Mouse (Mus musculus): Measurements from ENCODE around the gene Kiss1r.

The Kiss1r gene

GRCm38 (mm10) chr10:79912412-79912811, 4.4 kb upstream of the Kiss1r start:
- CTCF ChIA-PET: interaction anchor here in 2 of 4 experiments (0.6 to 1.1 kb wide), 4 partner anchors 19 to 314 kb away, joined by 3 to 6 read pairs (median 3); partner anchors contain the start of gene Mum1 (in 1 of the 2)
- POLR2A ChIA-PET: interaction anchor here in 2 of 4 experiments (0.6 to 1.4 kb wide), 5 partner anchors 9 to 74 kb away, joined by 3 to 4 read pairs (median 3); partner anchors contain the start of gene R3hdm4 (in 1 of the 2)

GRCm38 (mm10) chr10:79914131-79914947, 2.4 kb upstream of the Kiss1r start:
- CTCF ChIA-PET: interaction anchor here in 2 of 4 experiments (0.5 to 1.1 kb wide), 5 partner anchors 11 to 407 kb away, joined by 3 read pairs; no protein-coding TSS in a partner anchor
- POLR2A ChIA-PET: interaction anchor here (0.5 to 1.6 kb wide), 12 partner anchors 9 to 281 kb away, joined by 3 to 9 read pairs (median 3); partner anchors contain the start of gene Tmem259 (in 1 of the 4)

GRCm38 (mm10) chr10:79914948-79915596, 1.7 kb upstream of the Kiss1r start:
- ChIA-PET POLR2A (interaction anchor here (0.6 to 1.6 kb wide), 5 partner anchors 17 to 253 kb away, joined by 3 to 9 read pairs (median 3); no protein-coding TSS in a partner anchor), CTCF (interaction anchor here in 3 of 4 experiments (0.6 to 1.1 kb wide), 4 partner anchors 11 to 157 kb away, joined by 3 read pairs; no protein-coding TSS in a partner anchor)

GRCm38 (mm10) chr10:79916081-79916480, 690 bp upstream of the Kiss1r start:
- POLR2A ChIA-PET: interaction anchor here in 3 of 4 experiments (0.7 to 4.0 kb wide), 6 partner anchors 8 to 136 kb away, joined by 3 to 30 read pairs (median 3); partner anchors contain the start of gene Med16 (in 1 of the 3)
- CTCF ChIA-PET: interaction anchor here in 2 of 4 experiments (0.6 to 1.4 kb wide), 3 partner anchors 12 to 388 kb away, joined by 3 read pairs; no protein-coding TSS in a partner anchor

GRCm38 (mm10) chr10:79917532-79918100, 845 bp downstream of the Kiss1r start:
- ChIA-PET POLR2A (interaction anchor here (0.6 to 4.0 kb wide), 19 partner anchors 9 to 251 kb away, joined by 3 to 30 read pairs (median 4); partner anchors contain the start of genes Med16 (in 4 of the 4), Ptbp1 (in 1 of the 4) and Wdr18 (in 1 of the 4)), CTCF (interaction anchor here in 3 of 4 experiments (0.5 to 1.6 kb wide), 8 partner anchors 9 to 433 kb away, joined by 3 to 4 read pairs (median 3); partner anchors contain the start of genes Arid3a (in 1 of the 3), Plppr3 (in 1 of the 3), Prtn3 (in 1 of the 3) and Wdr18 (in 1 of the 3))

- POLR2A ChIA-PET: interaction anchor here (0.5 to 4.0 kb wide), 9 partner anchors 10 to 250 kb away, joined by 3 to 30 read pairs (median 4); partner anchors contain the start of genes Med16 (in 3 of the 4), Ptbp1 (in 1 of the 4) and Stk11 (in 1 of the 4)
Observed at GRCm38 (mm10) chr10:79918231-79919078, 1.7 kb downstream of the Kiss1r start.

GRCm38 (mm10) chr10:79919251-79919849, 2.6 kb downstream of the Kiss1r start:
- ChIA-PET CTCF (interaction anchor here in 1 of 4 experiments (0.8 to 1.0 kb wide), 2 partner anchors 37 to 245 kb away, joined by 3 read pairs; no protein-coding TSS in a partner anchor), POLR2A (interaction anchor here in 3 of 4 experiments (0.5 to 5.0 kb wide), 8 partner anchors 11 to 249 kb away, joined by 3 to 30 read pairs (median 5); partner anchors contain the start of genes Med16 (in 2 of the 3) and Wdr18 (in 1 of the 3))

More at GRCm38 (mm10) chr10:79918231-79919078, 1.7 kb downstream of the Kiss1r start:
- CTCF ChIA-PET: interaction anchor here in 1 of 4 experiments (1.2 to 1.6 kb wide), 3 partner anchors 21 to 432 kb away, joined by 3 to 4 read pairs (median 3); no protein-coding TSS in a partner anchor

- ChIA-PET CTCF (interaction anchor here in 3 of 4 experiments (0.5 to 1.0 kb wide), 4 partner anchors 37 to 244 kb away, joined by 3 to 4 read pairs (median 4); no protein-coding TSS in a partner anchor), POLR2A (interaction anchor here in 3 of 4 experiments (0.6 to 5.0 kb wide), 10 partner anchors 11 to 407 kb away, joined by 3 to 28 read pairs (median 4); partner anchors contain the start of genes Med16 (in 2 of the 3) and Wdr18 (in 1 of the 3))
Observed at GRCm38 (mm10) chr10:79920056-79920890, 3.5 kb downstream of the Kiss1r start.

- CTCF ChIA-PET: interaction anchor here in 3 of 4 experiments (0.5 to 1.3 kb wide), 3 partner anchors 66 to 141 kb away, joined by 3 to 4 read pairs (median 4); no protein-coding TSS in a partner anchor
- POLR2A ChIA-PET: interaction anchor here (0.5 to 5.0 kb wide), 10 partner anchors 9 to 300 kb away, joined by 3 to 28 read pairs (median 4); partner anchors contain the start of genes Med16 (in 3 of the 4), Ptbp1 (in 1 of the 4) and Wdr18 (in 1 of the 4)
Observed at GRCm38 (mm10) chr10:79920958-79921535, 4.3 kb downstream of the Kiss1r start, which contains the start of gene R3hdm4. R3hdm4 (minus strand) TSS chr10:79921208.

- CTCF ChIA-PET: interaction anchor here in 2 of 4 experiments (1.0 to 1.3 kb wide), 2 partner anchors 86 to 141 kb away, joined by 3 to 4 read pairs; no protein-coding TSS in a partner anchor
- POLR2A ChIA-PET: interaction anchor here (0.5 to 5.0 kb wide), 8 partner anchors 10 to 299 kb away, joined by 3 to 28 read pairs (median 4); partner anchors contain the start of genes Med16 (in 2 of the 4), Ptbp1 (in 1 of the 4) and Wdr18 (in 1 of the 4)
Observed at GRCm38 (mm10) chr10:79921572-79921971, 4.8 kb downstream of the Kiss1r start.

- ChIA-PET CTCF (interaction anchor here (0.6 to 4.4 kb wide), 37 partner anchors 8 to 336 kb away, joined by 3 to 25 read pairs (median 4); partner anchors contain the start of genes Med16 (in 2 of the 4), Wdr18 (in 2 of the 4), Bsg (in 1 of the 4) and Cirbp (in 1 of the 4)), POLR2A (interaction anchor here in 3 of 4 experiments (0.6 to 3.3 kb wide), 24 partner anchors 13 to 449 kb away, joined by 3 to 20 read pairs (median 4); partner anchors contain the start of genes Med16 (in 3 of the 3), Wdr18 (in 2 of the 3) and Ptbp1 (in 1 of the 3))
Observed at GRCm38 (mm10) chr10:79924998-79925784, 8.4 kb downstream of the Kiss1r start.

- ChIA-PET CTCF (interaction anchor here (0.6 to 4.4 kb wide), 44 partner anchors 9 to 1355 kb away, joined by 3 to 25 read pairs (median 3); partner anchors contain the start of genes Wdr18 (in 3 of the 4), Med16 (in 2 of the 4), Bsg (in 1 of the 4) and Cirbp (in 1 of the 4)), POLR2A (interaction anchor here in 3 of 4 experiments (0.6 to 3.3 kb wide), 40 partner anchors 13 to 1627 kb away, joined by 3 to 20 read pairs (median 4); partner anchors contain the start of genes Med16 (in 2 of the 3), Ptbp1 (in 2 of the 3), Tmem259 (in 2 of the 3) and Wdr18 (in 2 of the 3))
Observed at GRCm38 (mm10) chr10:79925785-79926490, 9.2 kb downstream of the Kiss1r start.
